Mouse (Mus musculus): ENCODE data around the gene Fbxo6.
"Not testable (repeated sequence)": the region's sequence is repeated elsewhere in the genome, so short reads cannot be mapped to it uniquely, and the experiment has no call there.

The Fbxo6 gene

GRCm38 (mm10) chr4:148128241-148128640 lies 23.7 kb downstream of the Fbxo6 start:
- no peak for DNase-seq (ENCODE audit: low spot score)

- DNase-seq (ENCODE audit: low spot score), result no peak
Observed at GRCm38 (mm10) chr4:148122694-148123066, 29.3 kb downstream of the Fbxo6 start.

- no peak for DNase-seq (ENCODE audit: low spot score)
Observed at GRCm38 (mm10) chr4:148121982-148122693, 29.8 kb downstream of the Fbxo6 start.

- no peak for DNase-seq (ENCODE audit: low spot score)
Observed at GRCm38 (mm10) chr4:148121362-148121761, 30.6 kb downstream of the Fbxo6 start.

- no peak for DNase-seq (ENCODE audit: low spot score)
Observed at GRCm38 (mm10) chr4:148120555-148120954, 31.4 kb downstream of the Fbxo6 start.

GRCm38 (mm10) chr4:148119578-148119977 lies 32.4 kb downstream of the Fbxo6 start:
- DNase-seq (ENCODE audit: low spot score), result not testable (repeated sequence)

GRCm38 (mm10) chr4:148117392-148117791 lies 34.5 kb downstream of the Fbxo6 start:
- no peak for DNase-seq (ENCODE audit: low spot score)

GRCm38 (mm10) chr4:148116657-148117056 lies 35.3 kb downstream of the Fbxo6 start:
- DNase-seq (ENCODE audit: low spot score), result no peak

- DNase-seq (ENCODE audit: low spot score), result no peak
Observed at GRCm38 (mm10) chr4:148115467-148115866, 36.5 kb downstream of the Fbxo6 start.

GRCm38 (mm10) chr4:148114758-148115391 lies 37.1 kb downstream of the Fbxo6 start:
- DNase-seq (ENCODE audit: low spot score), result peak; percentile 76

- no peak for DNase-seq (ENCODE audit: low spot score)
Observed at GRCm38 (mm10) chr4:148112519-148112918, 39.4 kb downstream of the Fbxo6 start.

- DNase-seq (ENCODE audit: low spot score), result no peak
Observed at GRCm38 (mm10) chr4:148109215-148109614, 42.7 kb downstream of the Fbxo6 start.

- DNase-seq (ENCODE audit: low spot score), result no peak
Observed at GRCm38 (mm10) chr4:148108565-148109100, 43.3 kb downstream of the Fbxo6 start.

- no peak for DNase-seq (ENCODE audit: low spot score)
Observed at GRCm38 (mm10) chr4:148107621-148108291, 44.2 kb downstream of the Fbxo6 start.

GRCm38 (mm10) chr4:148104146-148104545 lies 47.8 kb downstream of the Fbxo6 start:
- DNase-seq (ENCODE audit: low spot score), result no peak

GRCm38 (mm10) chr4:148101801-148102527 lies 50.0 kb downstream of the Fbxo6 start:
- no peak for DNase-seq (ENCODE audit: low spot score)

- DNase-seq (ENCODE audit: low spot score), result no peak
Observed at GRCm38 (mm10) chr4:148098666-148099065, 53.3 kb downstream of the Fbxo6 start.

- no peak for DNase-seq (ENCODE audit: low spot score)
Observed at GRCm38 (mm10) chr4:148097936-148098335, 54.0 kb downstream of the Fbxo6 start.
